Mouse (Mus musculus) heart, adult 11 months (tissue): ENCODE data around the gene Nsd1.
A peak's percentile ranks its signal among the peaks of the same experiment; 100 is the strongest.

Source experiments
- DNase-seq: peaks from one replicate; pipeline ENCODE4 v3.0.0; 2022

Gene Nsd1

GRCm38 (mm10) chr13:55261521-55261920 is 51.9 kb downstream of the Nsd1 start:
- peak; percentile 83 for DNase-seq

GRCm38 (mm10) chr13:55262096-55262495 is 52.5 kb downstream of the Nsd1 start:
- peak; percentile 39 for DNase-seq

- no peak for DNase-seq
These were observed 67.6 kb downstream of the Nsd1 start for GRCm38 (mm10) chr13:55277203-55277602.

- DNase-seq = no peak
These were observed 68.1 kb downstream of the Nsd1 start for GRCm38 (mm10) chr13:55277646-55278045.

GRCm38 (mm10) chr13:55288854-55289253 is 79.3 kb downstream of the Nsd1 start:
- peak; percentile 65 for DNase-seq

GRCm38 (mm10) chr13:55296760-55297159 is 87.2 kb downstream of the Nsd1 start:
- no peak for DNase-seq

GRCm38 (mm10) chr13:55300913-55301312 is 91.3 kb downstream of the Nsd1 start:
- peak; percentile 52 for DNase-seq

- DNase-seq = peak; percentile 90
These were observed 102.5 kb downstream of the Nsd1 start for GRCm38 (mm10) chr13:55312028-55312630.

GRCm38 (mm10) chr13:55313051-55313450 is 103.5 kb downstream of the Nsd1 start:
- DNase-seq = peak; percentile 92

- no peak for DNase-seq
These were observed 105.4 kb downstream of the Nsd1 start for GRCm38 (mm10) chr13:55314891-55315412.

- DNase-seq = no peak
These were observed 108.8 kb downstream of the Nsd1 start for GRCm38 (mm10) chr13:55318351-55318750.

- DNase-seq = peak; percentile 90
These were observed 110.5 kb downstream of the Nsd1 start, which contains the start of gene Prelid1 for GRCm38 (mm10) chr13:55319931-55320533. Gene Prelid1 (plus strand): TSS chr13:55320500.

- peak; percentile 99 for DNase-seq
These were observed 112.0 kb downstream of the Nsd1 start, which contains the start of gene Rab24 for GRCm38 (mm10) chr13:55321434-55322129. Gene Rab24 (minus strand): TSS chr13:55321946.

- DNase-seq = peak; percentile 91
These were observed 112.7 kb downstream of the Nsd1 start for GRCm38 (mm10) chr13:55322130-55322825.

- no peak for DNase-seq
These were observed 116.0 kb downstream of the Nsd1 start for GRCm38 (mm10) chr13:55325596-55325995.

GRCm38 (mm10) chr13:55327169-55327568 is 117.6 kb downstream of the Nsd1 start:
- no peak for DNase-seq

GRCm38 (mm10) chr13:55327633-55328032 is 118.1 kb downstream of the Nsd1 start:
- peak; percentile 98 for DNase-seq

- no peak for DNase-seq
These were observed 118.6 kb downstream of the Nsd1 start for GRCm38 (mm10) chr13:55328171-55328570.

- DNase-seq = no peak
These were observed 119.1 kb downstream of the Nsd1 start for GRCm38 (mm10) chr13:55328641-55329040.

- no peak for DNase-seq
These were observed 119.6 kb downstream of the Nsd1 start for GRCm38 (mm10) chr13:55329109-55329682.

- peak; percentile 99 for DNase-seq
These were observed 120.3 kb downstream of the Nsd1 start, which contains the start of gene Mxd3 for GRCm38 (mm10) chr13:55329683-55330566. Gene Mxd3 (minus strand): TSS chr13:55329823.
